Mouse (Mus musculus) megakaryocyte-erythroid progenitor cell, adult 5-6 weeks (primary cell): Measurements from ENCODE around the gene Mtfr1l. TPM values are rescaled to one million over a fixed set of nuclear protein-coding genes. Genes with fewer than 3 reads are reported as not detected.
A peak's percentile ranks its signal among the peaks of the same experiment; 100 is the strongest.
"Not testable (repeated sequence)": the region's sequence is repeated elsewhere in the genome, so short reads cannot be mapped to it uniquely, and the experiment has no call there.

Source experiments
- ATAC-seq: replicated peaks from 2 replicates; pipeline ENCODE4 v1.8.0; 2016; ENCODE audit warnings: mild to moderate bottlenecking, inconsistent platforms; ENCODE audit not compliant: severe bottlenecking, poor library complexity, low FRiP score, low TSS enrichment
- total RNA-seq, 2 experiments: library from RNA; stranded (forward) in 1 of 2; stranded (reverse) in 1 of 2; fragments of 200-1000, 215-1000 nt in 1 of 2; fragments of >200 nt in 1 of 2; fragmentation: Nextera tagmentation in 1 of 2; gene quantifications; 2 replicates each; pipeline ENCODE4 v1.2.3; 2014 to 2017

The Mtfr1l gene
- total RNA-seq, 2 experiments from 2014 or later, result 67.4 to 80.1 TPM

- no peak for ATAC-seq
These were observed 11.7 kb downstream of the Mtfr1l start for GRCm38 (mm10) chr4:134523447-134523846.

DNA sequence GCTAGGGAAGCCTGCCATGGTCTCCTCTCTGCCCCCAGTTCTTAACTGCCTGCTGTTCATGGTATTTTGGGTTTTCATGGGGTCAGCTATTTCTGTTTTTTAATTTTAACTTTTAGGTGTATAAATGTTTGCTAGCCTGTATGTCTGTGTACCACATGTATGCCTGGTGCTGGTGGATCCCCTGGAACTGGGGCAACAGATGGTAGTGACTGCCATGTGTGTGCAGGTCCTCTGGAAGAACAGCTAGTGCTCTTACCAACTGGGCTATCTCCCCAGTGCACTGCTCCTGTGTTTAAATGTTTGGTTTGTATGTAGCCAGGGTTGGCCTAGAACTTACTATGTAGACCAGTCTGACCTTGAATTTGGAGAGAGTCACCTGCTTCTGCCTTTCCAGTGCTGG, 15.9 kb downstream of the Mtfr1l start:
- ATAC-seq, result no peak

DNA sequence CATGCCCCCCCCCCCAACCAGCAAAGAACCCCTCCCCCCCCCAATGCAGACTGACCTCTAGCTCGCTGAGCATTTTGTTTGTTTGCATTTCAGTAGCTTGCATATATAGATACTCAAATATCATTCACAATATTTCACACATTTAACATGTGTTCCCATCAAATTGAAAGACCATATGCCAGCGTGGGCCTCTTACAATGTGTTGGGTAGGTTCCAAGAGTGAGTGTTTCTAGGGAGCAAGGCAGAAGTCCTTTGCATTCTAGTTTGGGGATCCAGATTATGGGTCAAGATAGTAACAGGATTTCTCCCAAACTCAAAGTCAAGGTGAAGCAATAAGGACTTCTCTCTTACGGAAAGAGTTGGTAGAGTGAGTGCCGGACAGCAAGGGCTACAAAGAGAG, 16.6 kb downstream of the Mtfr1l start:
- ATAC-seq, result no peak

GRCm38 (mm10) chr4:134517719-134518118, 17.5 kb downstream of the Mtfr1l start:
- ATAC-seq, result no peak

GRCm38 (mm10) chr4:134516981-134517380, 18.2 kb downstream of the Mtfr1l start:
- no peak for ATAC-seq

- ATAC-seq, result no peak
These were observed 19.6 kb downstream of the Mtfr1l start for GRCm38 (mm10) chr4:134515614-134516013.

GRCm38 (mm10) chr4:134514309-134514930, 20.8 kb downstream of the Mtfr1l start:
- ATAC-seq, result no peak

DNA sequence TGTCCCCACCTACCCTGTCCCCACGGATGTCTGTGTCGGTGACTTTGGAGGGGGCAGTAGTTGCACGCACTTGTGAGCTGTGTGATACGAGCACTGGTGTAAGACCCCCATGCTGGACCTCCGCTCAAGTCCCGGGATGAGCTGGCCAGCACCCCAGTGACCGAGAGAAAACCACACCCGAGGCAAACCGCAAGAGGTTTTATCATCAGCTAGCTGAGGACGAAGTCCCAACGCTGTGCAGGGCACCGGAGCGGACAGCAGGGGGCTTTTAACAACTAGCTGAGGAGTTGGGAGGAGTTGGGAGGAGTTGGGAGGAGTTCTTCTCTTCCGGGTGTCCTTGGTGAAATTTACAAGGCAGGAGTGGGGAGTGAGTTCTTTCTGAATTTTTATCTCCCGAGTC, 22.4 kb downstream of the Mtfr1l start:
- ATAC-seq, result peak; percentile 67

DNA sequence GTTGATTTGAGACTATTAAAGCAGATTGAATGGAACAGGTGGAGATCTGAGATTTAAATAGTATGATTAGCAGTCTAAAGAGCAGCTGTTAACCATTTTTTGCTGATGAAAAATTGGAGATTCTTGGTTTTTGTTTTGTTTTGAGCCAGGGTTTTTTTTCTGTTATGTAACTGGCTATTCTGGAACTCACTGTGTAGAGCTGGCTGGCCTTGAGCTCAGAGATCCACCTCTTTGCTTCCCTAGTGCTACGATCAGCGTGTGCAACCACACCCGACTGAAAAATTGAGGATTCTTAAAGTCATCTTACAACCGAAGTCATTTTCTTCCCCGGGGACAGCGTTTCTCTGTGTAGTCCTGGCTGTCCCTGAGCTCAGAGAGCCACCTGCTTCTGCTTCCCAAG, 23.5 kb downstream of the Mtfr1l start:
- ATAC-seq, result no peak

DNA sequence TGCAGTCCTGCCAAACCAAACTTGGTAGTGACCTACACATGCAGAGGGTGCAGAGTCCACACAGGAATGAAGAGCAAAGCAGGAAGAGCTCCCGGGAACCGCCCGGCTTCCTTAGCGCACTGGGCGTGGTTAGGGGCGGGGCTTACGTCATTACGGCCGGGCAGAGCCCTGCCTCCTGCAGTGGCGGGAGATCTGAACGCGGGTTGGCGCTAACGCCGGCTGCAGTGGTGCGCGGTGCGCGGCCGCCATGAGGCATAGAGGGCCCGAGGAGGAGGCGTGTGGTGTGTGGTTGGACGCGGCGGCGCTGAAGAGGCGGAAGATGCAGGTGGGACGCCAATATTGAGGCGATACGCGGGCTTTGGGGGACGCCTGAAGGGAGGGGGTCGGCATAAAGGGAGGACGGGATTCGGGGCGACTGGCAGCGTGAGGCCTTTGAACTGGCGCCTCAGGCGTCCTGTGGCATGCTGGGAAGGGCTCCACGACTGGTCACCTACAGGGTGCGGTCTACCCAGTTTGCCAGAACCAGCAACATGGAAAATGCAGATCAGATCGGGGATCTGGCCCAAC, 24.3 kb downstream of the Mtfr1l start, which contains the start of gene Aunip:
Aunip (plus strand) TSS at position 155 of the 567 bp plus-strand sequence.
- peak; percentile 82 for ATAC-seq

GRCm38 (mm10) chr4:134510396-134510795, 24.8 kb downstream of the Mtfr1l start:
- no peak for ATAC-seq

DNA sequence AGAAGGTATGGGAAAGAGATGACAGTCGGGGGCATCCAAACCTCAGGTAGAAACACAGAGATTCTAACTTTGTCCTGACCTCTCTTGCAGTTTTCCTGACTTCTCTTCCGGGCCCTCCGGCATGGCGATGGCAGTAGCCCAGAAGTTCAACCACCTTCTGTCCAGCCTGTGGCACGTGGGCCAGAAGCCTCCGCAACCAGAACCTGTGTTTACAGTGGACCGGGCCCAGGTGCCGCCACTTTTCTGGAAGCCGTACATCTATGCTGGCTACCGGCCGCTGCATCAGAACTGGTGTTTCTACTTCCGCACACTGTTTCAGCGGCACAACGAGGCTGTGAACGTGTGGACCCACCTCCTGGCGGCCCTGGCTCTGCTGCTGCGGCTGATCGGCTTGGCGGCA, 28.5 kb downstream of the Mtfr1l start:
- ATAC-seq, result no peak

- peak; percentile 75 for ATAC-seq
These were observed 29.1 kb downstream of the Mtfr1l start for GRCm38 (mm10) chr4:134505966-134506594.

DNA sequence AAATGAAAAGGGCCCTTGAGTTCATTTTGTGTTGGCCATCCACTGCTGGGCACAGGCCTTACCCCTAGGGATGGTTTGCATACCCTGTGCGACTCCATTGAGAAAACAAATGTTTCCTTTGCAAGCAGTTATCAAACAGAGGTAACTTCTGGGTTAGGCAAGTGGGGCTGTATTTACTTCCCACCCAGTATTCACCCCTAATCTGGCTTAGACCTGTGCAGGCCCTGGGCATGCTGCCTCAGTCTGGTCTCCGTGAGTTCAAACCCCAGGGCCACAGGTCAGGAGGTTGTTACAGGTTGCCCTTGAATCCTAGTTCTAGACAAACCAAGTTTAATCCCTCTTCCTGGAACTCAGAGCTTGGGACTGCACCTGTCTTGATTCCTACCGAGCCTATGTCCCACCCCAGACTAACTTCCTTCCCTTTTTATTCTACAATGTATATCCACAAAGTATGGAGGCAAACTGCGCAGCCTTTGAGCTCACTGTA, 29.8 kb downstream of the Mtfr1l start:
- ATAC-seq, result no peak

DNA sequence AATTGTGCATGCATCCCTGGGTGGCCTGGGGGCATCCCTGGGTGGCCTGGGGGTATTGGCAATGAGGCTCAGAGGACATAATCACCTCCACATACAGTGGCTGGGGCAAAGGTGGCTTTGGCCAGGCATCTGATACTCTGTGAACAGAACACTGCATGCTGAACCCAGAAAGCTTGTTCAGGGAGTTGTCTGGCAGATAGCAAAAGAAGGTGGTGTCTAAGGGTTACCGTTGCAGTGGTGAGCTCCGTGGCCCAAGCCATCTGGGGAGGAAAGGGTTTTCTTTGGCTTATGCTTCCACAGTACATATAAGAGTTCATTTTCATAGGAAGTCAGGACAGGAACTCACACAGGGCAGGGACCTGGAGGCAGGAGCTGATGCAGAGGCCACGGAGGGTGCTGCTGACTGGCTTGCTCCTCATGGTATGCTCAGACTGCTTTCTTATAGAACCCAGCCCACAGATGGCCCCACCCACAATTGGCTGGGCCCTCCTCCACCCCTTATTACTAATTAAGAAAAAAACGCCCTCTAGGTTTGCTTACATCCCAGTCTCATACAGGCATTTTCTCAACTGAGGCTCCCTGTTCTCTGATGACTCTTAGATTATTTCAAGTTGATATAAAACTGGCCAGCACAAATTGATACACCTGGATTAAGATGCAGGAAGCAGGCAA, 31.4 kb downstream of the Mtfr1l start:
- ATAC-seq, result peak; percentile 59

GRCm38 (mm10) chr4:134501095-134501494, 34.1 kb downstream of the Mtfr1l start:
- no peak for ATAC-seq

- not testable (repeated sequence) for ATAC-seq
These were observed 36.2 kb downstream of the Mtfr1l start for GRCm38 (mm10) chr4:134498983-134499382.

DNA sequence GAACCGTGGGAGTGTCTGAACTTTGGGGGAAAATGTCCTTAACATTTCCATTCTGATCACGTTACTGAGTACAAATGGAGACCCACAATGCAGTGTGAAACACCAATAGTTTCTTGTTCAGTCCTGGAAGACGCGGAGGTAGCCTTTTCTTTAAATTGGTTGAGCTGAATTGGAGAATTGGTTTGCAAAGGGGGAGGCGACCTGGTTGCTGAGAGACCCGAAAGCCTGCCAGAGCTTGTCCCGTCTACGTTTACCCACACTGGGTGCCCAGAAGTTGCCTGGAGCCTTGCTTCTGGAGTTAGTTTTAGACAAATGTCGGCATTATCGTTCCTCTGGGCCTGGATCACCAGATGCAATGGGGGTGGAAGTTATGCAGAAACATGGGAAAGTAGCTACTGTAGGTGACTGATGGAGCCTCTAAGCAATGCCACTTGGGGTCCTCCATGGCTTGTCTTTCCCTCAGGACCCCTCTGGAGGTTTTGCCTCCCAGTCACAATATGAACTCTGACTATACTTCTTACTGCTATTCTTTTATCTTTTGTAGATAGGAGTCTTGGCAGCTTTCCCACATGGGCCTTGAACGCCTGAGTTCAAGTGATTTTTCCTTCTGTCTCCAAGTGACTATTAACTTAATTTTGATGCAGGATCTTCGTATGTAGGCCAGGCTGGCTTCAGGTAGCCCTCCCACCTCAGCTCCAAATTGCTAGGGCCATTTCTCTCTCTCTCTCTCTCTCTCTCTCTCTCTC, 37.0 kb downstream of the Mtfr1l start:
- no peak for ATAC-seq

GRCm38 (mm10) chr4:134497223-134497622, 38.0 kb downstream of the Mtfr1l start:
- ATAC-seq, result no peak
